Mouse (Mus musculus): ENCODE measurements around the gene March5. TPM values are rescaled to one million over a fixed set of nuclear protein-coding genes. Genes with fewer than 3 reads are reported as not detected.

Gene March5
- total RNA-seq, 2 experiments from 2014 or later = 84.7 to 88.2 TPM

DNA sequence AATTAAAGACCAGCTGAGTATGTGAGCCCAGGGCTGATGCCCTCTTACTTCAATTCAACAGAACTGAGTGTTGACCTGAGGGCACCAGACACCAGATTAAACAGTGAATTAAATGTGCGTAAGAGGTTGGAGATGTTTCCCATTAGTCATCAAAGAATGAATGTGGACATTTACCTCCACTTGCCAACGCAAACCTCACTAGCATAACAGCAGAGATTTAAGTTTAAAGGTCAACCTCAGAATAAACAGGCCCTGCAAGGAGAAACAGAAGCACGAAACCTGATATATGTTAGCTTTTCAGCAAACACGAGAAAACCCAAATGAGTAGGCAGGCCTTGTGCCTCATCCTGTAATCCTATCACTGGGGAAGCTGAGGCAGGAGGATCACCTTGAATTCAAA, 55.0 kb downstream of the March5 start:
- no peak for DNase-seq (ENCODE audit: extremely low spot score in 1 of 2, low spot score in 1 of 2)

DNA sequence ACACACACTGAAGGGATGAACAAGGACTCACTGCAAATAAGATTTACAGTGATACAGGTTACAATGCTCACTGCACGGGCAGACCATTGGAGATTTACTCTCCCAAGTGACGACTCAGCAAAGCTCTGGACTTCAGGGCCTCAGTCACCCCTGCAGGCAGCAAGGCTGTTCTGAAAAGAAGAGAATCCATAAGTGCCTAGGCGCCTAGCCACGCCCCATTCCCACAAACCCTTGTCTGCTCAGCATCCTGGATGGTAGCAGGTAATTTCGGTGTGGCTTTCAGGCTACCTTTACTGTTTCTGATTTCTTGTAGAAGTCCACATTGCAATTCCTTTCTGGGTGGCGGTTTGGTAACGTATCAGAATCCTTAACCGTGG, 56.2 kb downstream of the March5 start:
- no peak for DNase-seq (ENCODE audit: extremely low spot score in 1 of 2, low spot score in 1 of 2)

DNA sequence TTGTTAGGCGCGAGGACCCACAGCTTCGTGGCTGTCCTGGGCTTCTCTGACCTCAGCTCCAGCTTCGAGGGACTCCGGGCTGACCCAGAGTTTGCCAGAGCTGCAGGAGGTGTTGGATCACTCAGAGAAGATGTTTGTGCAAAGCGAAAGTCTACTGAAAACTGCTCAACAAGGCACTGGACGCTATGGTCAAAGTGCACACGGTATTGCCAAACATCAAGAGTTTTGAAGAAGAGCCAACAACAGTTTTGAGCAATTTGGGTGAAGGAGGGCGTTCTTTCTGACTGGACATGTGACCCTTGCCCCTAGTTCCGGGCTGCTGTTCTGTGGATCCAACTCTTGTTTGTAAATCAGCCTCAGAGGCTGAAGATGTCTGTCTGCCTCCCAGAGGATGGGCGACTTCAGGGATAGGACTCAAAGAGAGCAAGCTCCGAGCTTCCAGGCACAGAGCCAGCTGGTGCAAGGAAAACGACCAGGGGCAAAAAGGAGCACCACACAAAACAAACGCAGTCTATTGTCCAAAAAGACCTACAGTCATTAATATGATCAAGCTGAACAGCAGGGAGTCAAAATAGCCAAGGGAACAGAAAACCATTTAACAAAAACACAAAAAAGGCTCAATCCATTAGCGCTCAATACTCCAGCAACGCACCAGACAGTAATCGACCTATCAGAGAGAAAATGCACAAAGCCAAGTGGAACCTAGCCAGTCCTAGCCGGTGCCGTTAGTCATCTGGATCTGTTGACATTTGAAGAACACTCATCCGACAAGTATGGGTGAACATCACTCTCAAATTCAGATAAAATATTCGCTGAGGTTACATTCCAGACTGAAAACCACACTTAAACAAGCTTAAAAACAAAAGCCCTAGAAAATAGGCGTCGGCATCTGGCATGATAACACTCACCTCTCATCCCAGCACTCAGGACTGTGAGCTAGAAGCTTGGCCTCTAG, 56.9 kb downstream of the March5 start:
- DNase-seq (ENCODE audit: extremely low spot score in 1 of 2, low spot score in 1 of 2) = no peak

GRCm38 (mm10) chr19:37265333-37266103, 58.2 kb downstream of the March5 start:
- DNase-seq (ENCODE audit: extremely low spot score in 1 of 2, low spot score in 1 of 2) = peak; percentile 82 to 99

- no peak for DNase-seq (ENCODE audit: extremely low spot score in 1 of 2, low spot score in 1 of 2)
These were observed 61.8 kb downstream of the March5 start for GRCm38 (mm10) chr19:37269106-37269505.

Other genes starting within 250 kb of the March5 start
- gene Cpeb3, start 1.1 kb downstream of the March5 start, total RNA-seq (2021) = 10 to 100 TPM; 62.1 to 74.6 TPM
- gene Ide, start 130.3 kb downstream of the March5 start, total RNA-seq (2021) = 10 to 100 TPM; 36.6 to 39.3 TPM
- 1 to 10 TPM; 1.4 to 1.5 TPM for gene Kif11, start 168.9 kb downstream of the March5 start, total RNA-seq (2021)
- 1 to 10 TPM; 2.3 to 2.4 TPM for gene Hhex, start 227.3 kb downstream of the March5 start, total RNA-seq (2021)

Measured in layer of hippocampus, postnatal 25 days (tissue).